Mouse (Mus musculus): Measurements from ENCODE around the gene Zfp652.
"Not testable (repeated sequence)": the region's sequence is repeated elsewhere in the genome, so short reads cannot be mapped to it uniquely, and the experiment has no call there.

Zfp652 gene

GRCm38 (mm10) chr11:95712085-95712562 is 349 bp upstream of the Zfp652 start:
- peak; percentile 30 to 53 for DNase-seq

- no peak for DNase-seq
Measured at GRCm38 (mm10) chr11:95713225-95713810, 845 bp downstream of the Zfp652 start.

- DNase-seq = peak in 1 of 2 experiments; percentile 38
Measured at GRCm38 (mm10) chr11:95713811-95714241, 1.4 kb downstream of the Zfp652 start.

- no peak for DNase-seq
Measured at GRCm38 (mm10) chr11:95714411-95714810, 1.9 kb downstream of the Zfp652 start.

GRCm38 (mm10) chr11:95716136-95716535 is 3.7 kb downstream of the Zfp652 start:
- peak; percentile 23 to 27 for DNase-seq

- peak; percentile 44 to 54 for DNase-seq
Measured at GRCm38 (mm10) chr11:95719356-95719755, 6.9 kb downstream of the Zfp652 start.

GRCm38 (mm10) chr11:95723287-95723686 is 10.8 kb downstream of the Zfp652 start, which contains the start of gene B130006D01Rik:
Gene B130006D01Rik (plus strand): TSS chr11:95723587.
- no peak for DNase-seq

GRCm38 (mm10) chr11:95724466-95724865 is 12.0 kb downstream of the Zfp652 start:
- no peak for DNase-seq

GRCm38 (mm10) chr11:95726156-95726555 is 13.7 kb downstream of the Zfp652 start:
- DNase-seq = no peak

GRCm38 (mm10) chr11:95727947-95728346 is 15.5 kb downstream of the Zfp652 start:
- DNase-seq = no peak

- DNase-seq = no peak
Measured at GRCm38 (mm10) chr11:95728916-95729907, 16.7 kb downstream of the Zfp652 start.

- no peak for DNase-seq
Measured at GRCm38 (mm10) chr11:95734485-95734884, 22.0 kb downstream of the Zfp652 start.

GRCm38 (mm10) chr11:95737811-95738210 is 25.3 kb downstream of the Zfp652 start:
- peak; percentile 30 to 47 for DNase-seq

GRCm38 (mm10) chr11:95744521-95744920 is 32.0 kb downstream of the Zfp652 start:
- DNase-seq = no peak

GRCm38 (mm10) chr11:95746821-95747220 is 34.3 kb downstream of the Zfp652 start:
- DNase-seq = peak; percentile 69 to 79

GRCm38 (mm10) chr11:95748331-95748730 is 35.9 kb downstream of the Zfp652 start:
- DNase-seq = no peak

GRCm38 (mm10) chr11:95749619-95750018 is 37.1 kb downstream of the Zfp652 start:
- no peak for DNase-seq

GRCm38 (mm10) chr11:95750995-95751394 is 38.5 kb downstream of the Zfp652 start:
- peak; percentile 78 to 90 for DNase-seq

- DNase-seq = not testable (repeated sequence)
Measured at GRCm38 (mm10) chr11:95755137-95755536, 42.7 kb downstream of the Zfp652 start.

- no peak for DNase-seq
Measured at GRCm38 (mm10) chr11:95760521-95760920, 48.0 kb downstream of the Zfp652 start.

GRCm38 (mm10) chr11:95762996-95763395 is 50.5 kb downstream of the Zfp652 start:
- DNase-seq = no peak

- no peak for DNase-seq
Measured at GRCm38 (mm10) chr11:95764806-95765205, 52.3 kb downstream of the Zfp652 start.

GRCm38 (mm10) chr11:95765334-95765733 is 52.9 kb downstream of the Zfp652 start:
- no peak for DNase-seq

- no peak for DNase-seq
Measured at GRCm38 (mm10) chr11:95768244-95768643, 55.8 kb downstream of the Zfp652 start.
